Mouse (Mus musculus) large intestine, adult 2 months (tissue): Measurements from ENCODE around the gene Tubgcp5. TPM values are rescaled to one million over a fixed set of nuclear protein-coding genes. Genes with fewer than 3 reads are reported as not detected.

Source experiments
- polyA plus RNA-seq: library from polyadenylated mRNA; depleted of rRNA; stranded (reverse); fragments of >200 nt; gene quantifications from 2 replicates; pipeline ENCODE4 v1.2.3, GENCODE M21; 2012; rRNA removed

Tubgcp5 gene
- polyA plus RNA-seq, 1 experiment: 2.1 TPM

Other genes with a start within 250 kb of the Tubgcp5 start
- gene Siglech, start 26.0 kb upstream of the Tubgcp5 start, polyA plus RNA-seq: 0.84 and 4.3 TPM in 2 replicates
- 42.0 and 59.3 TPM in 2 replicates for gene Cyfip1, start 47.6 kb downstream of the Tubgcp5 start, polyA plus RNA-seq
- gene Nipa2, start 168.3 kb downstream of the Tubgcp5 start, polyA plus RNA-seq: 12.0 and 18.8 TPM in 2 replicates
- 1.5 and 1.7 TPM in 2 replicates for gene Nipa1, start 225.8 kb downstream of the Tubgcp5 start, polyA plus RNA-seq